Mouse (Mus musculus) G1E-ER4 (cell line): ENCODE measurements around the gene Creb3. TPM values are rescaled to one million over a fixed set of nuclear protein-coding genes. Genes with fewer than 3 reads are reported as not detected.

ENCODE experiments used
- GATA1 ChIP-seq: IDR thresholded peaks from one replicate; pipeline ENCODE4 v1.8.0; 2012; ENCODE audit warnings: low read length, inconsistent platforms
- polyA plus RNA-seq: library from polyadenylated mRNA; stranded (reverse); fragments of >175 nt; gene quantifications from 2 replicates; pipeline ENCODE4 v1.2.3, GENCODE M21; 2012

Creb3 gene
- polyA plus RNA-seq, 1 experiment = 1.6 TPM

- no peak for TF ChIP-seq GATA1
Measured at GRCm38 (mm10) chr4:43547160-43547559, 15.0 kb upstream of the Creb3 start.

GRCm38 (mm10) chr4:43549055-43549454, 13.1 kb upstream of the Creb3 start:
- TF ChIP-seq GATA1 = no peak

- no peak for TF ChIP-seq GATA1
Measured at GRCm38 (mm10) chr4:43552437-43552836, 9.7 kb upstream of the Creb3 start.

- no peak for TF ChIP-seq GATA1
Measured at GRCm38 (mm10) chr4:43553891-43554290, 8.2 kb upstream of the Creb3 start.

- no peak for TF ChIP-seq GATA1
Measured at GRCm38 (mm10) chr4:43555926-43556325, 6.2 kb upstream of the Creb3 start.

- TF ChIP-seq GATA1 = no peak
Measured at GRCm38 (mm10) chr4:43558028-43558630, 4.0 kb upstream of the Creb3 start.

- no peak for TF ChIP-seq GATA1
Measured at GRCm38 (mm10) chr4:43558631-43559356, 3.3 kb upstream of the Creb3 start.

- TF ChIP-seq GATA1 = no peak
Measured at GRCm38 (mm10) chr4:43559519-43560242, 2.5 kb upstream of the Creb3 start.

GRCm38 (mm10) chr4:43560243-43560611, 1.9 kb upstream of the Creb3 start:
- TF ChIP-seq GATA1 = no peak

- no peak for TF ChIP-seq GATA1
Measured at GRCm38 (mm10) chr4:43560976-43561375, 1.2 kb upstream of the Creb3 start.

- no peak for TF ChIP-seq GATA1
Measured at GRCm38 (mm10) chr4:43561436-43561996, 616 bp upstream of the Creb3 start.

- TF ChIP-seq GATA1 = no peak
Measured at GRCm38 (mm10) chr4:43562769-43563600, 853 bp downstream of the Creb3 start.

- TF ChIP-seq GATA1 = no peak
Measured at GRCm38 (mm10) chr4:43563601-43563875, 1.4 kb downstream of the Creb3 start.

GRCm38 (mm10) chr4:43564231-43564630, 2.1 kb downstream of the Creb3 start:
- TF ChIP-seq GATA1 = no peak

GRCm38 (mm10) chr4:43567140-43567539, 5.0 kb downstream of the Creb3 start:
- no peak for TF ChIP-seq GATA1

GRCm38 (mm10) chr4:43571395-43572045, 9.4 kb downstream of the Creb3 start:
- no peak for TF ChIP-seq GATA1
